Mouse (Mus musculus) MEL (cell line): ENCODE results near the gene Hmgb1. TPM values are rescaled to one million over a fixed set of nuclear protein-coding genes. Genes with fewer than 3 reads are reported as not detected.

Experiments used
- DNase-seq: peaks from one replicate; pipeline ENCODE4 v3.0.0; 2011; ENCODE audit warnings: low read depth, low spot score
- H3K27ac ChIP-seq: 2 replicates; pipeline ENCODE4 v1.5.1; 2012; ENCODE audit warnings: low read depth, mild to moderate bottlenecking, control low read depth, low read length, moderate library complexity; ENCODE audit not compliant: control insufficient read depth
- H3K27me3 ChIP-seq, 2 experiments: fragments of 150-350 bp in 1 of 2; sonication (generic) in 1 of 2; 2 replicates each; pipeline ENCODE4 v1.6.1; 2012; ENCODE audit warnings: low read length in 2 of 2, mild to moderate bottlenecking in 2 of 2, improper control_type of control experiment in 1 of 2, moderate library complexity in 1 of 2; ENCODE audit not compliant: insufficient read depth in 2 of 2, control insufficient read depth in 1 of 2
- H3K36me3 ChIP-seq, 2 experiments: 2 replicates each; pipeline ENCODE4 v1.6.1; 2012 to 2014; ENCODE audit warnings: low read length in 2 of 2, improper control_type of control experiment in 1 of 2, inconsistent platforms in 1 of 2, mild to moderate bottlenecking in 1 of 2; ENCODE audit not compliant: insufficient read depth in 2 of 2, control insufficient read depth in 1 of 2
- H3K4me1 ChIP-seq, 2 experiments: fragments of 150-350 bp in 1 of 2; sonication (generic) in 1 of 2; 2 replicates each; pipeline ENCODE4 v1.6.1; 2012; ENCODE audit warnings: low read length in 2 of 2, improper control_type of control experiment in 1 of 2, mild to moderate bottlenecking in 1 of 2; ENCODE audit not compliant: insufficient read depth in 2 of 2, control insufficient read depth in 1 of 2
- H3K4me3 ChIP-seq, 2 experiments: fragments of 150-350 bp in 1 of 2; sonication (generic) in 1 of 2; 2 replicates each; pipeline ENCODE4 v1.5.1; 2012; ENCODE audit warnings: low read depth in 2 of 2, low read length in 2 of 2, mild to moderate bottlenecking in 2 of 2, moderate library complexity in 2 of 2, control low read depth in 1 of 2, improper control_type of control experiment in 1 of 2; ENCODE audit not compliant: control insufficient read depth in 1 of 2, insufficient read depth in 1 of 2
- H3K79me2 ChIP-seq: 2 replicates; pipeline ENCODE4 v1.6.1; 2012; ENCODE audit warnings: mild to moderate bottlenecking, low read length, moderate library complexity; ENCODE audit not compliant: control insufficient read depth, poor library complexity, insufficient read depth
- H3K9ac ChIP-seq: 2 replicates; pipeline ENCODE4 v1.6.1; 2012; ENCODE audit warnings: low read depth, mild to moderate bottlenecking, control low read depth, low read length, moderate library complexity; ENCODE audit not compliant: control insufficient read depth, poor library complexity, severe bottlenecking
- H3K9me3 ChIP-seq: fragments of 150-350 bp; sonication (generic); replicated peaks from 2 replicates; pipeline ENCODE4 v1.6.1; 2012; ENCODE audit warnings: mild to moderate bottlenecking, low read length, improper control_type of control experiment, moderate library complexity; ENCODE audit not compliant: insufficient read depth
- E2F4 ChIP-seq: IDR thresholded peaks from 2 replicates; pipeline ENCODE4 v1.6.1; 2011; ENCODE audit warnings: low read depth, low read length, improper control_type of control experiment, borderline replicate concordance
- ELF1 ChIP-seq: IDR thresholded peaks from 2 replicates; pipeline ENCODE4 v1.6.1; 2014; ENCODE audit warnings: low read depth, mild to moderate bottlenecking, inconsistent platforms, low read length, improper control_type of control experiment, moderate library complexity
- EP300 ChIP-seq, 2 experiments: IDR thresholded peaks; 2 replicates each; pipeline ENCODE4 v1.6.1; 2011; ENCODE audit warnings: improper control_type of control experiment in 2 of 2, low read length in 2 of 2, low read depth in 1 of 2, mild to moderate bottlenecking in 1 of 2
- ETS1 ChIP-seq: IDR thresholded peaks from 2 replicates; pipeline ENCODE4 v1.6.1; 2012; ENCODE audit warnings: low read depth, mild to moderate bottlenecking, inconsistent platforms, low read length, improper control_type of control experiment, moderate library complexity
- HCFC1 ChIP-seq: IDR thresholded peaks from 2 replicates; pipeline ENCODE4 v1.6.1; 2012; ENCODE audit warnings: low read depth, mild to moderate bottlenecking, inconsistent platforms, low read length, improper control_type of control experiment, moderate library complexity
- JUND ChIP-seq: IDR thresholded peaks from 2 replicates; pipeline ENCODE4 v1.6.1; 2011; ENCODE audit warnings: low read depth, mild to moderate bottlenecking, improper control_type of control experiment, low read length
- KAT2A ChIP-seq: conservative IDR thresholded peaks from 2 replicates; pipeline ENCODE4 v1.6.1; 2012; ENCODE audit warnings: low read depth, low read length, improper control_type of control experiment, inconsistent platforms
- MEF2A ChIP-seq: IDR thresholded peaks from 2 replicates; pipeline ENCODE4 v1.6.1; 2014; ENCODE audit warnings: low read depth, mild to moderate bottlenecking, inconsistent platforms, low read length, improper control_type of control experiment; ENCODE audit not compliant: poor library complexity, insufficient replicate concordance, severe bottlenecking; ENCODE audit errors: extremely low read depth
- MXI1 ChIP-seq: IDR thresholded peaks from 2 replicates; pipeline ENCODE4 v1.6.1; 2011; ENCODE audit warnings: mild to moderate bottlenecking, low read depth, low read length, improper control_type of control experiment
- MYB ChIP-seq: IDR thresholded peaks from 2 replicates; pipeline ENCODE4 v1.6.1; 2011; ENCODE audit warnings: mild to moderate bottlenecking, low read depth, low read length, improper control_type of control experiment
- POLR2A ChIP-seq, 2 experiments: IDR thresholded peaks; 2 replicates each; pipeline ENCODE4 v1.6.1; 2011 to 2012; ENCODE audit warnings: low read length in 2 of 2, mild to moderate bottlenecking in 2 of 2, control low read depth in 1 of 2, improper control_type of control experiment in 1 of 2, low read depth in 1 of 2, moderate library complexity in 1 of 2; ENCODE audit not compliant: control insufficient read depth in 1 of 2, insufficient read depth in 1 of 2, poor library complexity in 1 of 2
- POLR2AphosphoS2 ChIP-seq: IDR thresholded peaks from 2 replicates; pipeline ENCODE4 v1.6.1; 2011; ENCODE audit warnings: low read length, improper control_type of control experiment
- POLR2AphosphoS5 ChIP-seq: IDR thresholded peaks from 2 replicates; pipeline ENCODE4 v1.6.1; 2012; ENCODE audit warnings: low read depth, borderline replicate concordance, mild to moderate bottlenecking, inconsistent platforms, low read length, moderate library complexity, mixed read lengths
- RAD21 ChIP-seq: IDR thresholded peaks from 2 replicates; pipeline ENCODE4 v1.6.1; 2011; ENCODE audit warnings: mild to moderate bottlenecking, low read depth, low read length, improper control_type of control experiment
- RCOR1 ChIP-seq: IDR thresholded peaks from 2 replicates; pipeline ENCODE4 v1.6.1; 2012; ENCODE audit warnings: low read depth, mild to moderate bottlenecking, inconsistent platforms, low read length, improper control_type of control experiment
- SIN3A ChIP-seq: IDR thresholded peaks from 2 replicates; pipeline ENCODE4 v1.6.1; 2012; ENCODE audit warnings: low read length, improper control_type of control experiment, inconsistent platforms
- TAL1 ChIP-seq: IDR thresholded peaks from 2 replicates; pipeline ENCODE4 v1.6.1; 2012; ENCODE audit warnings: mild to moderate bottlenecking, inconsistent platforms, low read length, moderate library complexity, mixed read lengths
- TBP ChIP-seq: IDR thresholded peaks from 2 replicates; pipeline ENCODE4 v1.8.0; 2011; ENCODE audit warnings: low read depth, low read length, improper control_type of control experiment
- TCF12 ChIP-seq: IDR thresholded peaks from 2 replicates; pipeline ENCODE4 v1.6.1; 2014; ENCODE audit warnings: low read depth, mild to moderate bottlenecking, inconsistent platforms, low read length, improper control_type of control experiment, moderate library complexity
- UBTF ChIP-seq: IDR thresholded peaks from 2 replicates; pipeline ENCODE4 v1.6.1; 2012; ENCODE audit warnings: low read depth, mild to moderate bottlenecking, inconsistent platforms, low read length, improper control_type of control experiment, moderate library complexity, borderline replicate concordance; ENCODE audit not compliant: insufficient read depth
- USF2 ChIP-seq, 2 experiments: IDR thresholded peaks; 2 replicates each; pipeline ENCODE4 v1.6.1; 2011 to 2012; ENCODE audit warnings: improper control_type of control experiment in 2 of 2, low read length in 2 of 2, borderline replicate concordance in 1 of 2, inconsistent platforms in 1 of 2, low read depth in 1 of 2, mild to moderate bottlenecking in 1 of 2; ENCODE audit not compliant: insufficient read depth in 1 of 2
- ZC3H11A ChIP-seq: IDR thresholded peaks from 2 replicates; pipeline ENCODE4 v1.6.1; 2012; ENCODE audit warnings: low read depth, mild to moderate bottlenecking, inconsistent platforms, low read length, improper control_type of control experiment
- ZKSCAN1 ChIP-seq: IDR thresholded peaks from 2 replicates; pipeline ENCODE4 v1.6.1; 2012; ENCODE audit warnings: low read depth, mild to moderate bottlenecking, inconsistent platforms, low read length, improper control_type of control experiment, moderate library complexity
- ZMIZ1 ChIP-seq: IDR thresholded peaks from 2 replicates; pipeline ENCODE4 v1.6.1; 2012; ENCODE audit warnings: low read depth, mild to moderate bottlenecking, inconsistent platforms, low read length, improper control_type of control experiment, moderate library complexity
- ZNF384 ChIP-seq: IDR thresholded peaks from 2 replicates; pipeline ENCODE4 v1.6.1; 2012; ENCODE audit warnings: low read depth, mild to moderate bottlenecking, inconsistent platforms, low read length, improper control_type of control experiment
- polyA plus RNA-seq, 2 experiments: library from polyadenylated mRNA; stranded (reverse) in 1 of 2; unstranded in 1 of 2; fragments of >175 nt in 1 of 2; fragments of >200 nt in 1 of 2; gene quantifications; 2 replicates each; pipeline versions ENCODE4 v1.2.1 to v1.2.4; 2012; ENCODE audit warnings: low replicate concordance in 2 of 2, low read depth in 1 of 2; ENCODE audit not compliant: insufficient read length in 2 of 2, insufficient read depth in 1 of 2, missing spikeins in 1 of 2
- total RNA-seq: library from RNA; depleted of rRNA; stranded (reverse); fragments of 300-350 nt; gene quantifications from 2 replicates; pipeline ENCODE4 v1.2.3, GENCODE M21; 2012

Hmgb1 gene
- total and polyA plus RNA-seq, 3 experiments, result 600 to 678 TPM; not detected in 1

DNA sequence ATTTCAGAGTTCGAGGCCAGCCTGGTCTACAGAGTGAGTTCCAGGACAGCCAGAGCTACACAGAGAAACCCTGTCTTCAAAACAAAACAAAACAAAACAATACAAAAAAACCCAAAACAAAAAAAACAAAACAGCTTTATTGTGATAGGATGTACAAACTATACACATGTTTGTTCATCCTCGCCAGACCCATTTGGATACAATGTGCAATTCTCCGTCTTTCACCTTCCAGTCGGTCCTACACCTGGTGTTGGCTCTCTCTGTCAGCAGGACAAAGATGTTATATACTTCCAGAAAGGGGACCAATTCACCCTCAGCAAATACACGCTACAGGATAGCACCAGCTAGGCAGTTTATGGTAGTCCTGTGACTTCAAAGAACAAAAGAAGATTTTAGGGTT lies 91.4 kb downstream of the Hmgb1 start:
- no peak for DNase-seq
- H3K27ac ChIP-seq, result no peak overlapping the region
- TF ChIP-seq ETS1 (no peak), UBTF (no peak), SIN3A (no peak), ZKSCAN1 (no peak), RAD21 (no peak), ZNF384 (no peak), ELF1 (no peak), E2F4 (no peak), MEF2A (no peak), POLR2AphosphoS2 (no peak)

DNA sequence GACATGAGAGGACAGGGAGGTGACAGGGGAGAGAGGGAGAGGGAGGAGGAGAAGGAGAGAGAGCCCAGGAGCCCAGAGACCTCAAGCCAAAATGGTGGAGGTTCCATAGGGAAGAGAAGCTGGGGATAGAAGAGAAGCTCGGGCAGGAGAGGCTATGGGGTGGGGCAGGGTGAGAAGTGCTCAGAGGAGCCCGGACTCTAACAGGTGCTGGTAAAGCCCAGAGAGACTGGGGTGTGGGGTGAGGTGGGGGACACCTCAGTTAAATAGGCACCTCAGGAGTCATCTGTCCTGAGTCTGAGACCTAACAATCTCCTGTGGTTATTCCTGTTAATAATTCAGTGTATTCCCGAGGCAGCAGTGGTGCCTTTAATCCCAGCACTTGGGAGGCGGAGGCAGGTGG lies 91.8 kb downstream of the Hmgb1 start:
- Histone ChIP-seq H3K4me1 (peaks cover 0 to 13% of the 10 kb centered on the region in 2 experiments; a peak in 2 of 4 replicates), H3K4me3 (no peak overlapping the region), H3K36me3 (peaks cover 0 to 5% of the 10 kb centered on the region in 2 experiments; a peak in 2 of 4 replicates), H3K27ac (no peak overlapping the region), H3K9me3 (no peaks in the 10 kb centered on the region), H3K9ac (no peak overlapping the region), H3K27me3 (no peaks in the 10 kb centered on the region), H3K79me2 (no peaks in the 10 kb centered on the region)
- TF ChIP-seq ZKSCAN1 (no peak), E2F4 (no peak), UBTF (no peak), HCFC1 (no peak), RCOR1 (no peak), USF2 (IDR thresholded peaks at IDR 0.05; ENCODE audit: borderline replicate concordance in 1 of 2, insufficient read depth in 1 of 2, low read depth in 1 of 2, low read length in 2 of 2) (no peak), JUND (no peak)
- DNase-seq, result no peak

More for the DNA sequence above, 91.4 kb downstream of the Hmgb1 start:
- peaks cover 0 to 9% of the 10 kb centered on the region in 2 experiments; a peak in 2 of 4 replicates for H3K4me1 ChIP-seq
- no peaks in the 10 kb centered on the region for H3K79me2 ChIP-seq
- no peaks in the 10 kb centered on the region for H3K9me3 ChIP-seq
- H3K36me3 ChIP-seq, result peaks cover 0 to 2% of the 10 kb centered on the region in 2 experiments; a peak in 1 of 4 replicates
- no peak overlapping the region for H3K4me3 ChIP-seq
- no peaks in the 10 kb centered on the region for H3K27me3 ChIP-seq
- no peak overlapping the region for H3K9ac ChIP-seq

DNA sequence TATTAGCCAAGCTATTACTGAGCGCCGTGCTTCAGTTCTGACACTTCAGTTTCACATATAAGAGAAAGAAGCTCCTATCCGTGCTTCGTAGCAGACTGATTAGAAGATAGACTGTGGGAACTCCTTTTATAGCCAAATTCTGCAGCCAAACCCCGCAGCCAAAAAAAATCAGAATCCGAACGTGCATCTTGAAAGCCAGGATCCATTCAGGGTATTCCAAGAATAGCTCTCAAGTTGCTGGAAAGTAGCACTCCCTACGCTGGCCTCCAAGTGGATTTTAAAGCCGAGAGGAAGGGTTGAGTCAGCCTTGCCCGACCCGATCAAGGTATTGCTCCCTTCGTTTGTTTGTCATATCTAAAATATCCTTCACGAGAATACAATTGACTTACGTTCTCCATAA lies 93.0 kb downstream of the Hmgb1 start:
- TF ChIP-seq RCOR1 (no peak), SIN3A (no peak), EP300 (IDR thresholded peaks at IDR 0.05; ENCODE audit: low read depth in 1 of 2, low read length in 2 of 2) (no peak), KAT2A (no peak), ZMIZ1 (no peak), POLR2AphosphoS5 (no peak), TAL1 (no peak), HCFC1 (no peak), ZNF384 (no peak), POLR2A (IDR thresholded peaks at IDR 0.05; ENCODE audit: control insufficient read depth in 1 of 2, insufficient read depth in 1 of 2, low read depth in 1 of 2, low read length in 2 of 2, poor library complexity in 1 of 2) (no peak), TCF12 (no peak), ZKSCAN1 (no peak), TBP (no peak), MXI1 (no peak), MYB (no peak), ZC3H11A (no peak)
- TF ChIP-seq, all 39 proteins: peak for 0
- Histone ChIP-seq H3K4me3 (no peak overlapping the region), H3K9ac (no peak overlapping the region), H3K36me3 (peaks cover 0 to 10% of the 10 kb centered on the region in 2 experiments; a peak in 2 of 4 replicates), H3K27me3 (no peaks in the 10 kb centered on the region), H3K9me3 (no peaks in the 10 kb centered on the region), H3K27ac (no peak overlapping the region), H3K4me1 (peaks cover 0 to 23% of the 10 kb centered on the region in 2 experiments; a peak in 2 of 4 replicates), H3K79me2 (no peaks in the 10 kb centered on the region)
- no peak for DNase-seq
